Mouse (Mus musculus) neutrophil, adult 5-6 weeks (primary cell): ENCODE data around the gene Snap91. TPM values are rescaled to one million over a fixed set of nuclear protein-coding genes. Genes with fewer than 3 reads are reported as not detected.

Experiments used
- ATAC-seq: fragments of 151-379, 151-347 bp; 2 replicates; pipeline ENCODE4 v1.8.0; 2017; ENCODE audit warnings: mild to moderate bottlenecking, moderate TSS enrichment; ENCODE audit not compliant: insufficient number of reproducible peaks, poor library complexity, low FRiP score, severe bottlenecking; ENCODE audit errors: extremely low read depth
- total RNA-seq: library from RNA; stranded (forward); fragments of 200-1000 nt; gene quantifications from 2 replicates; pipeline ENCODE4 v1.2.3, GENCODE M21; 2017

Gene Snap91
- total RNA-seq, 1 experiment from 2014 or later, result not detected

DNA sequence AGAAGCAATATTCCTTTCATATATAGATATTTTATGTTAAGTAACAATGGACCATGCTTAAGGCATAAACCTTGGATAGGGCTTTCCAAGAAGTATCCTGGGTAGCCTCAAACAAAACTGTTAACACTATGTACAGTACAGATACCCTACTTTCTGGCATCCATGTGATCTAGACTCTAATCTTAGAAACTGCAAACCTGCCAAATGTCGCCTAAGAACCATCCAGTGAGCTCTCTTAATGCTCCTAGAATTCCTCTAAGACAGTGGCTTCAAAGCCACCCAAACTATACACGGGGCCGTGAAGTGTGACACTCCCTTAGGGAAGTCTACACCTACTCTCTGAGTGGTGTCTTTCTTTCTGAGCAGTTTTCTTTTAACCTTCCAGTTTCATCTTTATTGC, 107.6 kb downstream of the Snap91 start:
- no peak for ATAC-seq

GRCm38 (mm10) chr9:86766991-86767390, 113.5 kb downstream of the Snap91 start:
- ATAC-seq, result no peak

DNA sequence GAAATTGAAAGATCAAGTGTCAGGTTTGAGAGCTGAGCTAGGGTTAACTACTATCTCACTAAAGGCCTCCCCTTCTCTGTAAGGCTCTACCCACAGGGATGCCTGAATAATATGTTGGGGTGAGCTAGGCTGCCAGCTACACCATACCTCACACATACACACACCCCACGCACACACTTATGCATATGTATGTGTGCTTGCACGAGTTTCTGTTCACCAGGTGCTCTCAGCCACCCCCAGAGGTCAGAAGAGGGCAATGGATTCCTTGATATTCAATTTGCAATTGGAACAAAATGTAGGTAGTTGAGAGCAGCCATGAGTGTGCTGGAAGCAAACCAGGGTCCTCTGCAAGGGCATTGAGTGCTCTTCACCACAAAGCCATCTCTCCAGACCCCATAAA, 116.5 kb downstream of the Snap91 start:
- ATAC-seq, result no peak

- no peak for ATAC-seq
Observed at GRCm38 (mm10) chr9:86762477-86763376, 117.7 kb downstream of the Snap91 start.

DNA sequence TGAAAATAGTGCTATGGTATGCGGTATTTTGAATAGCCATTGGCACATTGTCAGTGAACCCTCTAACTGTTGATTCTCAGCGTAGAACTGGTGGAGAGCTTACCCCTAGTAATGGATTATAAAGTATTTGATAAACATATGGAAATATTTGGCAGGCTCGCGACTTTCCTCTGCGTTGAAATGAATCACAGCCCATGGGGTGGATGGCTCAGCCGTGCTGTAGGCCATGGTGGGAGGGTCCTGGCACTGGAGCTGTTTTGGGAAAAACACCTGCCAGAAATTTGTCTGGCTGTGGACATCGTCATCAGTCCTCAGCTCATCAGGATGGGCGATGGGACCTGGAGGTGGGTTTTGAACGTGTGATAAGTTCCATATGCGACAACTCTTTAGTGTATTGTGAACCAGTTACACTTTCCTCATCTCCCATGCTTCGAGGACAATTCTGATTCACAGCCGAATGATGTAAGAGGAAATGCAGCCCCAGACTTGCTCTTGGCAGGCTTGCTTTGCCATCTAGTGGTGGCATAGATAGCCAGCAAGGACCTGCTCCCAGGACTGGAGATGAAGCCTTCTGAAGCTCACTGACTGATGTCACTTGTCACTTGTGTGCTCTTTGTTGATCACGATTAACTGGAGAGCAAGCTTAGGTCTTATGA, 134.4 kb downstream of the Snap91 start:
- ATAC-seq, result no peak

DNA sequence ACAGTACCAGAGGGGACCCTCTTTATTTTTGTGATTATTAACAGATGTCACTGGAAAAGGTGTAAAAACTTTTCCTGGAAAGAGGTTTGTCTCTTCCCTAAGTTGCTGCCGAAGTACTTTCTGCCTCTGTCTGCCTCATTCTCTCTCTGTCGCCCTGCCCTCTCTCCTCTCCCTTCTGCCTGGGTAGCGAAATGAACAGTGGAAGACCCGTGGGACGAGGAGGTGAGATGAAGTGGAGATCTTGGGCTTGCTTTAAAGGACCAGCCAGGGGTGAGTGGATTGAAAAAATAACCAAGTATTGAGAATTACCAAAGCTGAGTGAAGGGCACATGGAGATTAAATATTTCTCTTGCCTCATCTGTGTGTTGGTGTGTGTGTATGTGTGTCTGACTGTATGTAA, 136.4 kb downstream of the Snap91 start:
- no peak for ATAC-seq

- no peak for ATAC-seq
Observed at GRCm38 (mm10) chr9:86742959-86743911, 137.2 kb downstream of the Snap91 start, which contains the start of gene Prss35. Gene Prss35 (plus strand): TSS chr9:86743649.

DNA sequence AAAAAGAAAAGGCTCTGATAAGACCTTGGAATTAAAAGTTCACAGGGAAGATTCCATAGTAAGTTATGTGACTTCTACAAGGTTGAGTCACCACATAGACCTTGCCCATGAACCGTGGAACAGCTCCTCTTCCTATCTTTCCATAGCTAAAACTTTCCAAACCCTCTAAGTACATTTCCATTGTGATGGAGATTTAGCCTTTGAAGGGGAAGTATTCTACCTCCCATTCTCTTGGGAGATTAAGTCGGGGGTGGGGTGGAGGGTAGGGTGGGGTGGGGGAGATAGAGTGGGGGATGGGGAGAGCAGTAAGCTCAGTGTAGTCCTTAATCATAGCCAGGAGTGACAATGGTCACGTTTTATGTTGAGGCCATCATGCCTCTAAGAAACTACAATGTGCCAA, 140.5 kb downstream of the Snap91 start:
- ATAC-seq, result no peak

DNA sequence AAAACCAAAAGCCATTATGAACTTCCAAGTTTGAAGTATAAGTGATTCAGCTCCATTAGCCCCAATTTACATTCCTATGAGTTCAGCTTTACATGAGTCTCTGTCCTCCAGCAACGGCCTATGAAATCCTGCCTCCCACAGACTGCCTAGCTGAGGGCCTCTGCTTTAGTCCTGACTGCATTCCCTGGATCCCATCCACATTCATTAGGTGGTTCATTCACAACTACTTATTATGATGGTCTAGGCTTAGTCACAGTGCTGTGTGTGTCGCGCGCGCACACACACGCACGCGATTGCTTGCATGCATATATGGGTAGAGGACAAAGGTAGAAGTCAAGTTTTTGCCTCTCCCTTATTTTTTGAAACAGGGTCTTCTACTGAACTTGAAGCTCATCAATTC, 141.7 kb downstream of the Snap91 start:
- ATAC-seq, result no peak

DNA sequence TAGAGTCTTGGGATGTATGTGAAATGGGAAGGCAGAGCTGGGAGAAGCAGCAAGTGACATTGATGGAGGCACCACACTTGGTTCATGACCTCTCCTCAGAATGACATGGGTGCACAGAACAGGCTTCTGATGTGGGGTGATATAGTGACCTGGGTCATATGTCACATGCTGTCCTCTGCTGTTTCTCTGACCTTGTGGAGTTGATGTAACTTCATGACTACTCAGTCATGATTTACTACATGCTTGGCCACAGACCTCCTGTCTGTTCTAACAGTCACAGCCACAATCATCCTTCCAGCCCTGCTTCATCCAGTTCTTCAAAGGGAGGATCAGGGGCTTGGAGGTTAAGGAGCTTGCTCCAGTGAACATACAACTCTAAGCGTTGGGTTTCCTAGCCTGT, 142.4 kb downstream of the Snap91 start:
- ATAC-seq, result no peak

- no peak for ATAC-seq
Observed at GRCm38 (mm10) chr9:86736991-86737390, 143.5 kb downstream of the Snap91 start.

DNA sequence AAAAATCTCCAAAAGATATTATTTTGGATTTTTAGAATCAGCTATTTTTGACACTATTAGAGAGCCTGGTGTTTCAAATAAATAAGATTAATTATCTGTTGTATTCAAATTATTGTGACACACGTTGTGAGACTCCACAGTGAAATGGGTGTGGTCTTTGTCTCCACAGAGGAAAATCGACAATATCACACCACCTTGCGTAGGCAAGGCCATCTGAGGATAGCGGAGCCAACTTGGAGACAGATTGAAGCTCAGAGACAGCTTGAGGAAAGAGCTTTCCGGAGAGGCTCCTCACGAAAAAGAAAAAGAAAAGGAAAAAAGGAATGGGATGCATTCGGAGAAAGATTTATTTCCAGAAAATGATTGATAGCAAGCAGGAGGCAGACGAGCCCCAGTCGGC, 145.7 kb downstream of the Snap91 start:
- no peak for ATAC-seq

DNA sequence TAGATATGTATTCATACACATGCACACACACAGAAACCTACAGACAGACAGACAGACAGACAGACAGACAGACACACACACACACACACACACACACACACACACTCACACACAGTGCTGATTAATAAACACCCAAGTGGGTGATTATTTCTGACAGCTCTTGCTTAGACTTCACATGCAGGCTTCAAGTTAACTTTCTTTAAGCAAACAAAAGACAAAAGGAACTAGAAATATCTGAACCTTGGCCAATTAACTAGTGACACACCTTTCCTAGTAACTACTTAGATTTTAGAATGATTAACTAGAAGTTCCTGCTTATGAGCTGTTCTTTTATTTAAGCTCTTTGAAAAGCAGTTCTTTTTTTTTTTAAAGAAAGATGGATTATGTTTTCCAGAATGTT, 146.1 kb downstream of the Snap91 start:
- ATAC-seq, result no peak

DNA sequence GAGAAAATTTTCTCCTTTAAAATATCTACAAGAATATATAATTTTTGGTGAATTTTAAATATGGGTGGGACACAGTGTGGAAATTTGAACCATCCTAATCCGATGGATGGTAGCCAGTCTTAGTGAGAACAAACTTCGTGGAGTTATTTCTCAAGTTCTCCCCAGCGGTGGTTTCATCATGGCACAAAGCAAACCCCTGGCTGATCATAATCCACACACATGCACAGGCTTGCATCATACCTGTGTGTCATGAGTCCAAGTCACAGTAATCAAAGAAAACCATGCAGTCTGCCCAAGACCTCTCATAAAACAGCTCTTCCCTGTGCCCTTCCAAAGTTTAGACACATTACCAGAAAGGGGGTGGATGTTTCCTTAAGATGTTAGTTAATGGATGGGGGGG, 150.6 kb downstream of the Snap91 start:
- no peak for ATAC-seq

GRCm38 (mm10) chr9:86729084-86729483, 151.4 kb downstream of the Snap91 start:
- ATAC-seq, result no peak

- ATAC-seq, result no peak
Observed at GRCm38 (mm10) chr9:86728214-86728814, 152.1 kb downstream of the Snap91 start.

DNA sequence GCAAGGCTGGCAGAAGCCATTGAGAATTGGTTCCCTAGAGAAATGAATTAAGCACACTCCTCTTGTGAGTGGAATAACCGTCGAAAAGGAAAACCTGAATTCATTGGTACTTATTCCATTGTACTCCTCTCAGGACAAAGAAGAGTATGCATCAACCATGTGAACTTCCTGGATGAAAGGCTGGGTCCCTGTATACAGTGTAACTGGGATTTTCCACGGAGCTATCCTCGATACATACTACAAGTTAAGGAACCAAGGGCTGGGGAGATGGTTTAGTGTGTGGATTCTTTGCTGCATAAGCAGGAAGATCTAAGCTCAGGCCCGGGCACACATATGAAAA, 154.1 kb downstream of the Snap91 start:
- ATAC-seq, result no peak

DNA sequence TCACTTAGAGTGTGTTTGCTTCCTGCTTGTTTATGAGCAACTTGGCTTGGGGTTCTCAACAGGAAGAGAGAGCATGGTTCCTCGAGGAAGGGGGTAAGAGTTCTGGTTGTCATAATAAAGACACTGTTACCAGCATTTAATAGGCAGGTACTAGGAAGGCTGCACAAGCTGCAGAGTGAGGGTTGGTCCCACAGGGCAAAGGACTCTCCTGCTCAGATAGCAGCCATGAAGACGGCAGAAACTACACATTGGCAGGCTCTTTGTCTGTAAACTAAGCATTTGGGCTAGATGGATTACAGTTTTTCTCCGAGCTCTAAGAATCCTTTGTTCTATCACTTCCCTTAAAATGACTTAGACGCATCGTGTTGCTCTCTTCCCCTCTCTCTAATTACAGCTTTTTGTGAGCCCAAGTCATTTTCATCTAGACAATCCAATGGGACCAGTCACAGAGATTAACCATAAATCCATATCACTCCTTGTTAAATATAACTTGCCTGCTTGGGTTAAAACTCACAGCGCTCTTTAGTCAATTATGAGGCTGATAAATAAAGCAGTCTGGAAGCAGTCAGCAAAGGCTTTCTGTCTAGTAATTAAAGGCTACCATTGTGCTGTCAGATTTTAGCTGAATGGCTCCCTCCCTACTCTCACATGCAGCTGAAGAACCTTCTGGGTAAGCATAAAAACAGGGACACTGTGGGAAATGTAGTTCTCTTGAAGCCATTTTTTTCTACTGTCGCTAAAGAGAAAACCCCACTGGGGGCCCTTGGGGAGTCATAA, 154.7 kb downstream of the Snap91 start:
- ATAC-seq, result no peak
